Mouse (Mus musculus) liver, embryonic 12.5 days (tissue): ENCODE measurements around the gene Uggt2. TPM values are rescaled to one million over a fixed set of nuclear protein-coding genes. Genes with fewer than 3 reads are reported as not detected.

Experiments
- ATAC-seq: fragments of 200-750 bp; cut with Nextera tagmentation; 2 replicates; pipeline ENCODE4 v1.8.0; 2017; ENCODE audit warnings: moderate number of reproducible peaks, mild to moderate bottlenecking, moderate library complexity
- H3K27ac ChIP-seq: fragments of 300-500 bp; sonication (generic); 2 replicates; pipeline ENCODE4 v1.5.1; 2016; ENCODE audit warnings: mild to moderate bottlenecking
- H3K27me3 ChIP-seq: fragments of 300-500 bp; sonication (generic); replicated peaks from 2 replicates; pipeline ENCODE4 v1.6.1; 2016; ENCODE audit warnings: mild to moderate bottlenecking, moderate library complexity
- H3K36me3 ChIP-seq: fragments of 300-500 bp; sonication (generic); 2 replicates; pipeline ENCODE4 v1.6.1; 2016; ENCODE audit warnings: mild to moderate bottlenecking, moderate library complexity
- H3K4me1 ChIP-seq: fragments of 300-500 bp; sonication (generic); 2 replicates; pipeline ENCODE4 v1.6.1; 2016
- H3K4me2 ChIP-seq: fragments of 300-500 bp; sonication (generic); 2 replicates; pipeline ENCODE4 v1.6.1; 2016; ENCODE audit warnings: mild to moderate bottlenecking, moderate library complexity
- H3K4me3 ChIP-seq: fragments of 300-500 bp; sonication (generic); 2 replicates; pipeline ENCODE4 v1.5.1; 2016; ENCODE audit warnings: mild to moderate bottlenecking, moderate library complexity
- H3K9ac ChIP-seq: fragments of 300-500 bp; sonication (generic); 2 replicates; pipeline ENCODE4 v1.6.1; 2016; ENCODE audit warnings: mild to moderate bottlenecking, moderate library complexity
- H3K9me3 ChIP-seq: fragments of 300-500 bp; sonication (generic); replicated peaks from 2 replicates; pipeline ENCODE4 v1.6.1; 2016; ENCODE audit warnings: mild to moderate bottlenecking, moderate library complexity
- WGBS: fragments of 180-500 bp; shearing (Covaris S2); methylation state at CpG from one replicate; pipeline ENCODE4 v1.1.7; 2016; ENCODE audit not compliant: insufficient replicate concordance; 5-methylcytosine and 5-hydroxymethylcytosine counted together
- polyA plus RNA-seq: library from polyadenylated mRNA; unstranded; fragments of >200 nt; fragmentation: Nextera tagmentation; extraction: Ambion mirVana; gene quantifications from 2 replicates; pipeline ENCODE4 v1.2.1, GENCODE M21; 2016

The Uggt2 gene
- polyA plus RNA-seq, 1 experiment from 2014 or later: 2.7 TPM

GRCm38 (mm10) chr14:119027675-119028253 is 71.5 kb downstream of the Uggt2 start:
- no peaks in the 10 kb centered on the region for H3K9me3 ChIP-seq
- H3K36me3 ChIP-seq: peaks cover 4% of the 10 kb centered on the region
- H3K4me1 ChIP-seq: no peaks in the 10 kb centered on the region
- H3K27me3 ChIP-seq: no peaks in the 10 kb centered on the region
- 48% methylated on average over 2 of the region's 2 CpGs for WGBS
- H3K9ac ChIP-seq: no peak overlapping the region
- no peak overlapping the region for H3K4me2 ChIP-seq
- no peak overlapping the region for H3K4me3 ChIP-seq
- no peak overlapping the region for H3K27ac ChIP-seq
- ATAC-seq: no peak

- Histone ChIP-seq H3K27ac (no peak overlapping the region), H3K36me3 (peaks cover 4% of the 10 kb centered on the region), H3K4me2 (no peak overlapping the region), H3K27me3 (no peaks in the 10 kb centered on the region), H3K4me3 (no peak overlapping the region), H3K9ac (no peak overlapping the region), H3K9me3 (no peaks in the 10 kb centered on the region), H3K4me1 (no peaks in the 10 kb centered on the region)
- ATAC-seq: peak; percentile 87
- 28% methylated on average over 4 of the region's 4 CpGs for WGBS
Observed at GRCm38 (mm10) chr14:119027130-119027529, 72.1 kb downstream of the Uggt2 start.

- Histone ChIP-seq H3K4me1 (no peaks in the 10 kb centered on the region), H3K4me2 (no peak overlapping the region), H3K4me3 (no peak overlapping the region), H3K36me3 (no peaks in the 10 kb centered on the region; the same call in 1 of the 2 replicates), H3K9me3 (no peaks in the 10 kb centered on the region), H3K27me3 (no peaks in the 10 kb centered on the region), H3K9ac (no peak overlapping the region), H3K27ac (no peak overlapping the region)
- ATAC-seq: no peak
- WGBS: 56% methylated on average over 5 of the region's 5 CpGs
Observed at GRCm38 (mm10) chr14:119025889-119026288, 73.3 kb downstream of the Uggt2 start.

- ATAC-seq: no peak
- H3K9me3 ChIP-seq: no peaks in the 10 kb centered on the region
- H3K9ac ChIP-seq: no peak overlapping the region
- H3K4me1 ChIP-seq: no peaks in the 10 kb centered on the region
- 71% methylated on average over 12 of the region's 12 CpGs for WGBS
- H3K27ac ChIP-seq: no peak overlapping the region
- 0 out of 2 replicates have a peak, but pooled peaks cover 4% of the 10 kb centered on the region for H3K36me3 ChIP-seq
- H3K4me2 ChIP-seq: no peak overlapping the region
- no peak overlapping the region for H3K4me3 ChIP-seq
- no peaks in the 10 kb centered on the region for H3K27me3 ChIP-seq
Observed at GRCm38 (mm10) chr14:119013549-119013948, 85.7 kb downstream of the Uggt2 start.

- Histone ChIP-seq H3K4me3 (no peak overlapping the region), H3K36me3 (0 out of 2 replicates have a peak, but pooled peaks cover 4% of the 10 kb centered on the region), H3K4me1 (peaks cover 3% of the 10 kb centered on the region; the same call in 1 of the 2 replicates), H3K27ac (no peak overlapping the region), H3K9ac (no peak overlapping the region), H3K27me3 (no peaks in the 10 kb centered on the region), H3K9me3 (no peaks in the 10 kb centered on the region), H3K4me2 (peak overlapping the region; percentile 33)
- ATAC-seq: peak; percentile 45
- 66% methylated on average over 23 of the region's 23 CpGs for WGBS
Observed at GRCm38 (mm10) chr14:119012607-119013431, 86.4 kb downstream of the Uggt2 start.

GRCm38 (mm10) chr14:119009531-119009930 is 89.7 kb downstream of the Uggt2 start:
- H3K4me3 ChIP-seq: no peak overlapping the region
- H3K27ac ChIP-seq: no peak overlapping the region
- no peak overlapping the region for H3K4me2 ChIP-seq
- H3K9ac ChIP-seq: no peak overlapping the region
- H3K36me3 ChIP-seq: 0 out of 2 replicates have a peak, but pooled peaks cover 4% of the 10 kb centered on the region
- no peak for ATAC-seq
- H3K9me3 ChIP-seq: no peaks in the 10 kb centered on the region
- H3K27me3 ChIP-seq: no peaks in the 10 kb centered on the region
- peaks cover 10% of the 10 kb centered on the region for H3K4me1 ChIP-seq
- WGBS: 86% methylated on average over 2 of the region's 2 CpGs

GRCm38 (mm10) chr14:119008031-119008590 is 91.1 kb downstream of the Uggt2 start:
- WGBS: 43% methylated on average over 7 of the region's 7 CpGs
- peak overlapping the region; percentile 67 for H3K4me3 ChIP-seq
- H3K36me3 ChIP-seq: 0 out of 2 replicates have a peak, but pooled peaks cover 4% of the 10 kb centered on the region
- H3K9ac ChIP-seq: peak overlapping the region; percentile 54
- ATAC-seq: no peak
- peaks cover 10% of the 10 kb centered on the region for H3K4me1 ChIP-seq
- H3K9me3 ChIP-seq: no peaks in the 10 kb centered on the region
- H3K27me3 ChIP-seq: no peaks in the 10 kb centered on the region
- H3K4me2 ChIP-seq: peak overlapping the region; percentile 89
- H3K27ac ChIP-seq: peak overlapping the region; percentile 63

- Histone ChIP-seq H3K4me1 (peaks cover 10% of the 10 kb centered on the region), H3K4me2 (peak overlapping the region; percentile 89), H3K27me3 (no peaks in the 10 kb centered on the region), H3K27ac (peak overlapping the region; percentile 77), H3K36me3 (0 out of 2 replicates have a peak, but pooled peaks cover 4% of the 10 kb centered on the region), H3K4me3 (peak overlapping the region; percentile 67), H3K9ac (peak overlapping the region; percentile 63), H3K9me3 (no peaks in the 10 kb centered on the region)
- peak; percentile 100 for ATAC-seq
- 1% methylated on average over 13 of the region's 13 CpGs for WGBS
Observed at GRCm38 (mm10) chr14:119007103-119007951, 91.9 kb downstream of the Uggt2 start.

GRCm38 (mm10) chr14:119006441-119007102 is 92.7 kb downstream of the Uggt2 start:
- peaks cover 10% of the 10 kb centered on the region for H3K4me1 ChIP-seq
- no peak for ATAC-seq
- H3K27me3 ChIP-seq: no peaks in the 10 kb centered on the region
- H3K36me3 ChIP-seq: no peaks in the 10 kb centered on the region
- peak overlapping the region; percentile 89 for H3K4me2 ChIP-seq
- 2% methylated on average over 49 of the region's 49 CpGs for WGBS
- H3K27ac ChIP-seq: peak overlapping the region; percentile 77
- no peaks in the 10 kb centered on the region for H3K9me3 ChIP-seq
- H3K4me3 ChIP-seq: peak overlapping the region; percentile 67
- peak overlapping the region; percentile 63 for H3K9ac ChIP-seq

- Histone ChIP-seq H3K9ac (no peak overlapping the region), H3K27me3 (no peaks in the 10 kb centered on the region), H3K9me3 (no peaks in the 10 kb centered on the region), H3K4me1 (peaks cover 10% of the 10 kb centered on the region), H3K36me3 (peaks cover 4% of the 10 kb centered on the region; the same call in 1 of the 2 replicates), H3K4me2 (peak overlapping the region; percentile 89), H3K4me3 (no peak overlapping the region), H3K27ac (0 out of 2 replicates have a peak overlapping the region, but pooled peaks have one; percentile 32)
- 15% methylated on average over 5 of the region's 5 CpGs for WGBS
- ATAC-seq: no peak
Observed at GRCm38 (mm10) chr14:119005834-119006233, 93.4 kb downstream of the Uggt2 start.

GRCm38 (mm10) chr14:119003320-119003719 is 95.9 kb downstream of the Uggt2 start:
- no peak overlapping the region for H3K4me3 ChIP-seq
- no peaks in the 10 kb centered on the region for H3K9me3 ChIP-seq
- H3K27me3 ChIP-seq: no peaks in the 10 kb centered on the region
- H3K4me2 ChIP-seq: no peak overlapping the region
- peaks cover 10% of the 10 kb centered on the region for H3K4me1 ChIP-seq
- ATAC-seq: no peak
- no peak overlapping the region for H3K27ac ChIP-seq
- H3K9ac ChIP-seq: no peak overlapping the region
- peaks cover 7% of the 10 kb centered on the region; the same call in 1 of the 2 replicates for H3K36me3 ChIP-seq
